ENCODE assay signal across 8 mouse cellular contexts in genomic region chr3:90508950-90509746, GRCm38 (mm10). TPM values are rescaled to one million over a fixed set of nuclear protein-coding genes. Genes with fewer than 3 reads are reported as not detected.
DNase-seq lines count a peak whose midpoint lies in the region; ATAC-seq lines count a peak whose summit lies in the region.

Chtop (minus strand) TSS chr3:90509498.

- H3K36me3 ChIP-seq in intestine, embryonic 14.5 days (ENCODE audit: control insufficient read depth, insufficient read depth, low read length), result peaks cover 38% of the 10 kb centered on the region

- no peaks in the 10 kb centered on the region for H3K9me3 ChIP-seq in intestine, embryonic 14.5 days (ENCODE audit: control insufficient read depth, low read length)

- DNase-seq in adrenal gland, adult 18-20 months (ENCODE audit: low spot score in 2 of 2), result peak; percentile 99
- peak; percentile 100 for DNase-seq in embryo, embryonic 11 days
- peak; percentile 98 for DNase-seq in gastrocnemius, postnatal 25 days
- DNase-seq in intestine, embryonic 14.5 days (ENCODE audit: low spot score), result peak; percentile 99
- DNase-seq in left cerebral cortex, postnatal 14 days (ENCODE audit: low spot score in 2 of 2), result peak; percentile 99 to 100
- DNase-seq in mesoderm, embryonic 11.5 days (ENCODE audit: low read depth, low spot score), result peak; percentile 99
- peak; percentile 97 to 99 for DNase-seq in right cerebral cortex, postnatal 36 days (ENCODE audit: low spot score in 2 of 2)
- DNase-seq in yolk sac, embryonic 10.5 days (ENCODE audit: low spot score), result peak; percentile 98

- H3K27ac ChIP-seq in intestine, embryonic 14.5 days (ENCODE audit: low read depth), result peak within 1 kb of the TSS; percentile 95

- H3K27me3 ChIP-seq in intestine, embryonic 14.5 days (replicated peaks; ENCODE audit: control insufficient read depth, insufficient read depth, low read length), result no peaks in the 10 kb centered on the region

- intact Hi-C loops in left cerebral cortex, postnatal 14 days (cut with DNase I), result loop anchor here (5.0 kb wide), 1 partner anchor 143 kb away; the partner anchor contains the start of gene S100a7a

- peak within 1 kb of the TSS; percentile 60 for H3K4me2 ChIP-seq in intestine, embryonic 14.5 days (ENCODE audit: low read length)

- under 1% methylated on average over 63 of the region's 66 CpGs for WGBS in intestine, embryonic 14.5 days

- peak within 1 kb of the TSS; percentile 96 for H3K4me3 ChIP-seq in intestine, embryonic 14.5 days (ENCODE audit: low read depth, low read length)

- ATAC-seq in intestine, embryonic 14.5 days (replicated peaks; ENCODE audit: low FRiP score, low TSS enrichment, low read depth), result peak; percentile 92

- H3K4me1 ChIP-seq in intestine, embryonic 14.5 days (replicated peaks; ENCODE audit: control insufficient read depth, insufficient read depth, low read length), result peaks cover 12% of the 10 kb centered on the region

- peak within 1 kb of the TSS; percentile 98 for H3K9ac ChIP-seq in intestine, embryonic 14.5 days (ENCODE audit: low read length)

RNA-seq across cellular contexts. Expression of gene Chtop, which starts in this region (rescaled TPM):
- 100 to 1,000 TPM; 112 to 115 TPM for total RNA-seq in adrenal gland, adult 18-20 months (2021)
- total RNA-seq in gastrocnemius, postnatal 25 days (2021), result 10 to 100 TPM; 86.0 to 86.1 TPM
- polyA plus RNA-seq in intestine, embryonic 14.5 days (2014; fragmentation: Nextera tagmentation; extraction: Ambion mirVana), result 86.4 and 87.0 TPM in 2 replicates
- total RNA-seq in left cerebral cortex, postnatal 14 days (2021), result 100 to 1,000 TPM; 180 to 184 TPM

Comparison
In these comparisons a context has a peak if more than half of its experiments do, and no peak if none do; other contexts are left out.
1. Peak in every context shown above with its lines: DNase-seq, ATAC-seq, H3K4me3 ChIP-seq and H3K27ac ChIP-seq.